Mouse (Mus musculus) adipocyte (in vitro differentiated cells): ENCODE results near the gene Macrod1.
"Not testable (repeated sequence)": the region's sequence is repeated elsewhere in the genome, so short reads cannot be mapped to it uniquely, and the experiment has no call there.

Experiments
- DNase-seq: peaks from one replicate; pipeline ENCODE4 v3.0.0-alpha.2; 2016; ENCODE audit warnings: low spot score

Gene Macrod1

GRCm38 (mm10) chr19:7057126-7057721, 614 bp downstream of the Macrod1 start:
- DNase-seq = peak; percentile 21

GRCm38 (mm10) chr19:7057722-7058207, 1.2 kb downstream of the Macrod1 start:
- DNase-seq = peak; percentile 96

- no peak for DNase-seq
These were observed 1.9 kb downstream of the Macrod1 start for GRCm38 (mm10) chr19:7058541-7058940.

DNA sequence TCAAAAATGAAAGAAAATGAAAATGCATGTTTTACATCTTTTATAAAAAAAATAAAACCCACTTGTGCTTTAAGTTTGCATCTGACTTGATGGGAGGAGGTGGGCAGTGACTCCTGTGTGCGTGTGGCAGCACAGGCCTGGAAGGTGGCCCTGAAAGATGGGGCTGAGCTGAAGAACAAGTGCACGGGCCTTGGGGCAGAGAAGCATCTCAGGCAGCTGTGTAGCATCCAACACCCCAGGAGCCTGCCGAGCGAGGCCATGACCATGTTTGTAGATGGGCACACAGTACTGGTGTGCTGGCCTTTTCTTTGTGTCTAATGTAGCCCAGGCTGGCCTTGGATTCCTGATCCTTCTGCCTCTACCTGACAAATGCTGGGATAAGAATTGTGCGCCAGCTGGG, 5.5 kb downstream of the Macrod1 start:
- DNase-seq = no peak

GRCm38 (mm10) chr19:7062916-7063315, 6.3 kb downstream of the Macrod1 start:
- no peak for DNase-seq

GRCm38 (mm10) chr19:7064571-7064970, 8.0 kb downstream of the Macrod1 start:
- peak; percentile 87 for DNase-seq

DNA sequence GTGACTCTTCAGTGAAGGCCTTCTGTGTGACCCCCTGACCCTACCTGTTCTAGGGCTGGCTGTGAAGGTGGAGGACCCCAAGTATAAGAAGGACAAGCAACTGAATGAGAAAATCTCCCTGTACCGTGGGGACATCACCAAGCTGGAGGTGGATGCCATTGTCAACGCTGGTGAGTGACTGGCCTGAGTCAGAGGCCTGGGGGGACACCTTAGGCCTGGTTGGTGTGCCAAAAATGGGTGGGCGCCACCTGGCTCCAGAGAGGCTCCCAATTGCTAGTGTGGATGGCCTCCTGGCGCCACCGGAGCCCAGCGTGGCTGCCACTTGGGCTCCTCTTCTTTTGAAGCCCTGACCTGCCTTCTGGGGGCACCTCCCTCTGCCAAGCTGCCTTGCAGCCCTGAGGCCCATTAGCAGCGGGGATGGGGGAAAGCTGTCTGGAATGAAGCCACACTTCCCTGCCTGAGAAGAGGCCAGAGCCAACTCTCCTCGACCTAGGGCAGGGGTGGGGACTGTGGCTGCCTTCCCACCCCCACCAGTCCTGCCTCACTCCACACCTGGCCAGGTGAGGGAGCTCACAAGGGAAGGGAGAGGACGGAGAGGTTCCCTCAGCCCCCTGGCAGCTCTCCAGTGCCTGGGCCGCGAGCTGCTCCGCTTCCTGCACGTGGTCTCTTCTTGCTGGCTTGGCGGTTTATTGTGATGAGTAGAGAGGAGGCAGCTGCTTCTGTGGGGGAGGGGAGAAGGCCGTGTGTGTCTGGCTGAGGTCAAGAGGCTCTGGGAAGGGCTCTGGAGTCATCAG, 9.6 kb downstream of the Macrod1 start:
- DNase-seq = no peak

GRCm38 (mm10) chr19:7066828-7067342, 10.3 kb downstream of the Macrod1 start:
- no peak for DNase-seq

DNA sequence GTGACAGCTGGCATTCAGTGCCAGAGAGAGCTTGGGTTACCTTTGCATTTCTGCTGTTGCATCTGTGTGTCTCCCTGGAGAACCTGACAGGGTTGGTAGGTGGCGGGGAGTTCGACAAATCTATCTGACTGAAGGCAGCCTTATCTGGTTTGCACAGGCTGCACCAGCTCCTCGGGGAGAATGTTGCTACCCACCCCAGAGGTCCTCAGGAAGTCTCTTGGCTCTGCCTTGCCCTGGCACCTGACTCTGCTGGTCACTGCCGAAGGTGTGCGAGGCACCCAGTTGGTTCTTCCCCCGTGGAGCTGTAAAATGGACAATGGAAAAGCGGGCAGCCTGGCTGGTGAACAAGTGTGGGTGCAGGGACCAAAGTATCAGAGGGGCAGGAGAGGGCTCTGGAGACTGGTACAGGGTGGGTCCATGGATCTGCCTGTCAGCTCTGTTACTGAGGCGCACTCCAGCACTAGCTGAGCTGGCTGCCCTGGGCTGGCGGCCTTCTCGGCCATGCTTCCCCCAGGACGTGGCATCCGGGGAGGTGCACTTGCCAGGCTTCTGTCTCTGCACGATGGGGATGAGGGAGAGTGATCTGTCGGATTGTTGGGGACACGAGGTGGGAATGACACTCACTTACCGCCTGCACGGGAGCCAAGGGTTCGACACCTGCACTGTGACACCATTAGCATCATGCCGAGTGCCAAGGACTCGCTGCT, 10.9 kb downstream of the Macrod1 start:
- no peak for DNase-seq

- DNase-seq = peak; percentile 78
These were observed 11.5 kb downstream of the Macrod1 start for GRCm38 (mm10) chr19:7068136-7068535.

GRCm38 (mm10) chr19:7068661-7069531, 12.3 kb downstream of the Macrod1 start:
- DNase-seq = no peak

- DNase-seq = no peak
These were observed 13.5 kb downstream of the Macrod1 start for GRCm38 (mm10) chr19:7069781-7070763.

- DNase-seq = no peak
These were observed 14.2 kb downstream of the Macrod1 start for GRCm38 (mm10) chr19:7070775-7071174.

- DNase-seq = no peak
These were observed 15.6 kb downstream of the Macrod1 start for GRCm38 (mm10) chr19:7072221-7072620.

- DNase-seq = no peak
These were observed 17.6 kb downstream of the Macrod1 start for GRCm38 (mm10) chr19:7073997-7074781.

- DNase-seq = not testable (repeated sequence)
These were observed 18.7 kb downstream of the Macrod1 start for GRCm38 (mm10) chr19:7075336-7075735.

DNA sequence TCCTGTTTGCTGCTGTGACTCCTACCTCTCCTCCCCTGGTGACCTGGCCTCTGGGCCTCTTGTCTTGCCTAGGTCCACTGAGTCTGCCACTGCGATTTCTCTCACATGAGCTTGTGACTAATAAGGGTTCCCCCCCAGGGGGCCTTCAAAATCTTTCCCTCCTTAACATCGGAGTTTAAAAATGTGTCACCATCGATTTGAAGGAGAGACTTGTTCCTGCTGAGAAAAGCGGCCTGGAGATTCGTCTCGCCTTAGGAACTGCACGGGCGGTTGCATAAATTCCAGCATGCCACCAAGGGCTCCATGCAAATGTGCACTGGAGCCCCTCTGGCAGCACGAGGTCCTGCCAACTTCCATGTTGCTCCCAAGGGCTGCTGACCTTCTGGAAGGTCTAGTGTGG, 21.1 kb downstream of the Macrod1 start:
- DNase-seq = no peak

GRCm38 (mm10) chr19:7078271-7078670, 21.7 kb downstream of the Macrod1 start:
- DNase-seq = no peak

DNA sequence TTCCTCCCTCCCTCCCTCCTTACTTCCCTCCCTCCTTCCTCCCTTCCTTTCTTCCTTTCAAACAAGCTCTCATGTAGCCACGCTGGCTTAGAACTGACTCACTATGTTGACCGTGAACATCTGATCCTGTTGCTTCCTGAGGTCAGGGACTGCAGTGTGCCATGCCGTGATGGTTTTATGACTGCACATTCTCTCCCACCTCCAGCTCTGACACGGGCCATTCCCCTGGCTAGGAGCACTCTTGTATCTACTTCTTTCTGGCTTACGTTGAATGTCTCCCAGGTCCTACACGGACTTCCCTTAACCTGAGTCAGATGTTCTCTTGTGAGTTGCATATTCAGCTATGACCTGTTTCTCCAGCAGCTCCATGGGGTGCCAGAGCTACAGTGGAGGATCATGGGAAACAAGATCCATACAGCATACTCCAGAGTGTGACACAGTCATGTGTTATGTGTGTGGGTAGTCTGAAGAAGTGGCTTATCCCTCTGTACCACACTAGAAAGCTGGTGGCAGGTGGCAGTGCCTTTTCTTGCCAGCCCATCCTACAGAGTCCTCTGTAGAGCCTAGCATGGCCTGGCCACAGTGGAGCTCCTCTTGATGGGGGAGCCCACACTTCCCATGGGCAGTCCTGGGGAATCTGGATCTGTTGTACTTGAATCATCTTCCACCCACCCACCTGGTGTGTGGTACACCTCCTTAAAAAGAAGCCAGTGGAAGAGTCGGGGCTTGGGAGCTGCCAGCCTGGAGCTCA, 25.1 kb downstream of the Macrod1 start:
- no peak for DNase-seq
